Mouse (Mus musculus): ENCODE results near the gene Gga2. TPM values are rescaled to one million over a fixed set of nuclear protein-coding genes. Genes with fewer than 3 reads are reported as not detected.

The Gga2 gene
- total RNA-seq (2014; fragmentation: Nextera tagmentation) (22.6 and 24.3 TPM in 2 replicates), total RNA-seq (2017) (19.2 and 21.0 TPM in 2 replicates)

GRCm38 (mm10) chr7:122020667-122021354 lies at the start of gene Gga2:
TSS of gene Gga2 (minus strand) at chr7:122021222.
- ATAC-seq (replicated peaks; ENCODE audit: poor library complexity, severe bottlenecking): peak; percentile 91

GRCm38 (mm10) chr7:122067517-122068381 lies 46.7 kb upstream of the Gga2 start:
- no peak for ATAC-seq (replicated peaks; ENCODE audit: poor library complexity, severe bottlenecking)

- ATAC-seq (replicated peaks; ENCODE audit: poor library complexity, severe bottlenecking): peak; percentile 84
Measured at GRCm38 (mm10) chr7:122066945-122067516, 46.0 kb upstream of the Gga2 start, which contains the start of the genes Ubfd1 and Ears2. TSS of gene Ubfd1 (plus strand) at chr7:122067175. TSS of gene Ears2 (minus strand) at chr7:122067263.

- ATAC-seq (replicated peaks; ENCODE audit: poor library complexity, severe bottlenecking): no peak
Measured at GRCm38 (mm10) chr7:122066102-122066944, 45.3 kb upstream of the Gga2 start.

GRCm38 (mm10) chr7:122065656-122066055 lies 44.6 kb upstream of the Gga2 start:
- ATAC-seq (replicated peaks; ENCODE audit: poor library complexity, severe bottlenecking): no peak

- ATAC-seq (replicated peaks; ENCODE audit: poor library complexity, severe bottlenecking): no peak
Measured at GRCm38 (mm10) chr7:122056633-122057032, 35.6 kb upstream of the Gga2 start.

GRCm38 (mm10) chr7:122050834-122051233 lies 29.8 kb upstream of the Gga2 start:
- ATAC-seq (replicated peaks; ENCODE audit: poor library complexity, severe bottlenecking): no peak

GRCm38 (mm10) chr7:122048191-122048590 lies 27.2 kb upstream of the Gga2 start:
- ATAC-seq (replicated peaks; ENCODE audit: poor library complexity, severe bottlenecking): no peak

- ATAC-seq (replicated peaks; ENCODE audit: poor library complexity, severe bottlenecking): peak; percentile 90
Measured at GRCm38 (mm10) chr7:122046813-122047212, 25.8 kb upstream of the Gga2 start.

GRCm38 (mm10) chr7:122045711-122046110 lies 24.7 kb upstream of the Gga2 start:
- no peak for ATAC-seq (replicated peaks; ENCODE audit: poor library complexity, severe bottlenecking)

- no peak for ATAC-seq (replicated peaks; ENCODE audit: poor library complexity, severe bottlenecking)
Measured at GRCm38 (mm10) chr7:122045181-122045634, 24.2 kb upstream of the Gga2 start.

GRCm38 (mm10) chr7:122044106-122044505 lies 23.1 kb upstream of the Gga2 start:
- no peak for ATAC-seq (replicated peaks; ENCODE audit: poor library complexity, severe bottlenecking)

GRCm38 (mm10) chr7:122034348-122034747 lies 13.3 kb upstream of the Gga2 start:
- ATAC-seq (replicated peaks; ENCODE audit: poor library complexity, severe bottlenecking): peak; percentile 94

GRCm38 (mm10) chr7:122033371-122033770 lies 12.3 kb upstream of the Gga2 start:
- peak; percentile 54 for ATAC-seq (replicated peaks; ENCODE audit: poor library complexity, severe bottlenecking)

- no peak for ATAC-seq (replicated peaks; ENCODE audit: poor library complexity, severe bottlenecking)
Measured at GRCm38 (mm10) chr7:122022131-122022530, 1.1 kb upstream of the Gga2 start.

- no peak for ATAC-seq (replicated peaks; ENCODE audit: poor library complexity, severe bottlenecking)
Measured at GRCm38 (mm10) chr7:122020273-122020666, 752 bp downstream of the Gga2 start.

GRCm38 (mm10) chr7:122018978-122019377 lies 2.0 kb downstream of the Gga2 start:
- ATAC-seq (replicated peaks; ENCODE audit: poor library complexity, severe bottlenecking): no peak

- peak; percentile 54 for ATAC-seq (replicated peaks; ENCODE audit: poor library complexity, severe bottlenecking)
Measured at GRCm38 (mm10) chr7:122018247-122018646, 2.8 kb downstream of the Gga2 start.

GRCm38 (mm10) chr7:122015734-122016133 lies 5.3 kb downstream of the Gga2 start:
- ATAC-seq (replicated peaks; ENCODE audit: poor library complexity, severe bottlenecking): no peak

- ATAC-seq (replicated peaks; ENCODE audit: poor library complexity, severe bottlenecking): no peak
Measured at GRCm38 (mm10) chr7:122015105-122015504, 5.9 kb downstream of the Gga2 start.

All from granulocyte monocyte progenitor cell, adult 5-6 weeks (primary cell).